Mouse (Mus musculus) ES-Bruce4 (cell line): ENCODE data around the gene Olfr905. TPM values are rescaled to one million over a fixed set of nuclear protein-coding genes. Genes with fewer than 3 reads are reported as not detected.

Source experiments
- H3K27ac ChIP-seq: 2 replicates; pipeline ENCODE4 v1.5.1; 2012; ENCODE audit warnings: low read length, inconsistent platforms; ENCODE audit not compliant: insufficient read depth
- H3K27me3 ChIP-seq: 2 replicates; pipeline ENCODE4 v1.6.1; 2012; ENCODE audit warnings: mild to moderate bottlenecking, low read length, inconsistent platforms; ENCODE audit not compliant: control insufficient read depth, poor library complexity, insufficient read depth, severe bottlenecking
- H3K36me3 ChIP-seq: 2 replicates; pipeline ENCODE4 v1.6.1; 2012; ENCODE audit warnings: inconsistent platforms, mild to moderate bottlenecking, low read length, moderate library complexity; ENCODE audit not compliant: control insufficient read depth, poor library complexity, insufficient read depth, severe bottlenecking
- H3K4me1 ChIP-seq: one replicate; pipeline ENCODE4 v1.8.1; 2011; ENCODE audit warnings: low read length; ENCODE audit not compliant: control insufficient read depth, insufficient read depth
- H3K4me3 ChIP-seq: 2 replicates; pipeline ENCODE4 v1.5.1; 2011; ENCODE audit warnings: low read depth, mild to moderate bottlenecking, low read length
- H3K9ac ChIP-seq: 2 replicates; pipeline ENCODE4 v1.6.1; 2012; ENCODE audit warnings: low read depth, mild to moderate bottlenecking, inconsistent platforms; ENCODE audit not compliant: poor library complexity, severe bottlenecking
- H3K9me3 ChIP-seq: replicated peaks from 2 replicates; pipeline ENCODE4 v1.6.1; 2012; ENCODE audit warnings: mild to moderate bottlenecking, low read length, inconsistent platforms; ENCODE audit not compliant: control insufficient read depth, poor library complexity, insufficient read depth, severe bottlenecking
- CTCF ChIP-seq: IDR thresholded peaks from one replicate; pipeline ENCODE4 v1.8.1; 2011; ENCODE audit warnings: low read depth, low read length
- EP300 ChIP-seq: IDR thresholded peaks from 2 replicates; pipeline ENCODE4 v1.6.1; 2011; ENCODE audit warnings: low read depth, low read length; ENCODE audit not compliant: insufficient read depth
- POLR2A ChIP-seq: IDR thresholded peaks from one replicate; pipeline ENCODE4 v1.8.1; 2011; ENCODE audit warnings: low read length; ENCODE audit not compliant: insufficient read depth
- polyA plus RNA-seq: library from polyadenylated mRNA; stranded (reverse); fragments of >200 nt; gene quantifications from 2 replicates; pipeline ENCODE4 v1.2.4, GENCODE M21; 2011; ENCODE audit warnings: low read depth; ENCODE audit not compliant: missing spikeins, insufficient read depth, insufficient read length

The Olfr905 gene
- polyA plus RNA-seq, 1 experiment, result 0.49 TPM

DNA sequence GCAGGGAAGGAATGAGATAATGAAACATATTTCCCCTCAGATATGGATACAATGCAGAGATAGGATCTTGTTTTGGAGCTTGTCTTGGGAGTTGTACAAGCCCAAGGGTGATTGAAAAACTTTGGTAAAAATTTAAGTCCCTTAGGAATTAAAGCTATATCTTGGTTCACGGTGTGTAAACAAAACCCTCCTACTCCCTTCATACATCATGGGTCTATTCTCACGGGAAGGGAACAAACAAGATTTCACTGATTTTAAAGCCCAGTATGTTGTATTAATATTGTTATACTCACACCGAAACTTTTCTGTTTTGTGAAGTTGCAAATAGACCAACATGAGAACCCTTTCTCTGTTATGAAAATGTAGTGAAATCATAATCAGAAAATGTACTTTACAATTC, 15.9 kb downstream of the Olfr905 start, which contains the start of gene Olfr906:
Gene Olfr906 (plus strand): TSS at position 301 of the 400 bp plus-strand sequence.
- no peak within 1 kb of the TSS for H3K27ac ChIP-seq
- H3K4me1 ChIP-seq, result no peaks in the 10 kb centered on the region
- H3K9ac ChIP-seq, result no peak within 1 kb of the TSS
- no peaks in the 10 kb centered on the region for H3K9me3 ChIP-seq
- H3K4me3 ChIP-seq, result no peak within 1 kb of the TSS
- no peaks in the 10 kb centered on the region for H3K27me3 ChIP-seq
- TF ChIP-seq EP300 (no peak), CTCF (no peak), POLR2A (no peak)
- H3K36me3 ChIP-seq, result no peaks in the 10 kb centered on the region

DNA sequence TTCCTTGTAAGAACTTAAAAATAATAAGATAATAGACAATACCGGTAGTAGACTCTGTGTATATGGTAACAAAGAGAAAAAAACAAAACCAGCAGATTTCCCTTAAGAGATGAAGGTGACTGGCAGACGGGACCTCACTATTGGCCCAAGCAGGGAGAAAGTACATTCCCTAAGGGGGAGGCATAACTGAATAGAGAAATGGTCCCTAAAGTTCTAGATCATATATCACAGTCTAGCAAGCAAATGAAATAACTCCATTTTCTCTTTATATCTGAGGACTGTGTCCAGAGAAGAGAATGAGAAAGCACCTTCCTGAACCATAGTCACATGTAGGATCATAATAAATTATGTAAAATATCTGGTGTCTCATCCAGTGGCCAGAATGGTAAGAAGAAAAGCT, 24.6 kb downstream of the Olfr905 start, which contains the start of gene Olfr907:
Gene Olfr907 (plus strand): TSS at position 301 of the 400 bp plus-strand sequence.
- no peaks in the 10 kb centered on the region for H3K27me3 ChIP-seq
- no peak within 1 kb of the TSS for H3K9ac ChIP-seq
- no peaks in the 10 kb centered on the region for H3K36me3 ChIP-seq
- H3K27ac ChIP-seq, result no peak within 1 kb of the TSS
- H3K4me3 ChIP-seq, result no peak within 1 kb of the TSS
- no peaks in the 10 kb centered on the region for H3K4me1 ChIP-seq
- no peaks in the 10 kb centered on the region for H3K9me3 ChIP-seq
- TF ChIP-seq CTCF, result no peak
- TF ChIP-seq EP300, result no peak
- no peak for TF ChIP-seq POLR2A

GRCm38 (mm10) chr9:38512353-38512752, 41.4 kb downstream of the Olfr905 start:
- TF ChIP-seq CTCF (no peak), EP300 (no peak), POLR2A (no peak)
- H3K4me3 ChIP-seq, result no peak overlapping the region
- H3K27me3 ChIP-seq, result no peaks in the 10 kb centered on the region
- H3K9ac ChIP-seq, result no peak overlapping the region
- H3K4me1 ChIP-seq, result no peaks in the 10 kb centered on the region
- H3K27ac ChIP-seq, result no peak overlapping the region
- H3K9me3 ChIP-seq, result no peaks in the 10 kb centered on the region
- no peaks in the 10 kb centered on the region for H3K36me3 ChIP-seq

DNA sequence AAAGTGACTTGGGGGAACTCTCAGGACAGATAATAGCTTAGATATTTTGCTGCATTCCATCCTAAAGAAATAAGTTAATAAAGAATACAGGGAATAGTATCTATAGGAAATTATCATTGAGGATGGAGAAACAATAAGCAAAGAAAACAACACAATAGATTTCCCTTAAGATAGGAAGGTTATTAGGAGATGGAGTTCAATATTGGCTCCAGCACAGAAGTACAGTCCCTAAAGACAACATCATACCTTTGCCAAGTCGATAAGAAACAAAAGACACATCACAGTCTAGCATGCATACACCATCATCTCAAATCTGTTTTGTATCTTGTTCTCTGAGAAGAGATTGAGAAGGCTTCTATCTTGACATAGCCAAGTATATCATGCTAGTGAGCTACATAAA, 50.4 kb downstream of the Olfr905 start, which contains the start of gene Olfr911-ps1:
Gene Olfr911-ps1 (plus strand): TSS at position 301 of the 400 bp plus-strand sequence.
- Histone ChIP-seq H3K4me3 (no peak within 1 kb of the TSS), H3K9ac (no peak within 1 kb of the TSS), H3K9me3 (no peaks in the 10 kb centered on the region), H3K27ac (no peak within 1 kb of the TSS), H3K27me3 (no peaks in the 10 kb centered on the region), H3K4me1 (no peaks in the 10 kb centered on the region), H3K36me3 (no peaks in the 10 kb centered on the region)
- TF ChIP-seq CTCF, result no peak
- no peak for TF ChIP-seq POLR2A
- TF ChIP-seq EP300, result no peak

Other genes with a start within 250 kb of the Olfr905 start
- gene Olfr143, start 218.3 kb upstream of the Olfr905 start, polyA plus RNA-seq, result not detected in 2 replicates
- not detected in 2 replicates for gene Olfr895, start 203.3 kb upstream of the Olfr905 start, polyA plus RNA-seq
- gene Olfr896-ps1, start 180.0 kb upstream of the Olfr905 start, polyA plus RNA-seq, result not detected in 2 replicates
- not detected in 2 replicates for gene Olfr25, start 142.0 kb upstream of the Olfr905 start, polyA plus RNA-seq
- 0.15 TPM in 1 of 2 replicates, not detected in the other for gene Olfr898, start 122.7 kb upstream of the Olfr905 start, polyA plus RNA-seq
- gene Olfr250, start 104.2 kb upstream of the Olfr905 start, polyA plus RNA-seq, result not detected in 2 replicates
- not detected in 2 replicates for gene Olfr251, start 94.0 kb upstream of the Olfr905 start, polyA plus RNA-seq
- gene Olfr147, start 69.4 kb upstream of the Olfr905 start, polyA plus RNA-seq, result not detected in 2 replicates
- not detected in 2 replicates for gene Olfr901, start 41.7 kb upstream of the Olfr905 start, polyA plus RNA-seq
- gene Olfr902, start 23.5 kb upstream of the Olfr905 start, polyA plus RNA-seq, result not detected in 2 replicates
- gene Olfr904, start 8.0 kb upstream of the Olfr905 start, polyA plus RNA-seq, result not detected in 2 replicates
- gene Olfr906, start 16.0 kb downstream of the Olfr905 start, polyA plus RNA-seq, result not detected in 2 replicates
- gene Olfr907, start 24.7 kb downstream of the Olfr905 start, polyA plus RNA-seq, result not detected in 2 replicates
- gene Olfr911-ps1, start 50.5 kb downstream of the Olfr905 start, polyA plus RNA-seq, result not detected in 2 replicates
- gene Olfr910, start 66.7 kb downstream of the Olfr905 start, polyA plus RNA-seq, result not detected in 2 replicates
- gene Olfr912, start 109.1 kb downstream of the Olfr905 start, polyA plus RNA-seq, result 0.13 and 0.21 TPM in 2 replicates
- gene Olfr913, start 121.7 kb downstream of the Olfr905 start, polyA plus RNA-seq, result not detected in 2 replicates
- gene Olfr914, start 134.0 kb downstream of the Olfr905 start, polyA plus RNA-seq, result not detected in 2 replicates
- gene Olfr916, start 188.8 kb downstream of the Olfr905 start, polyA plus RNA-seq, result not detected in 2 replicates
- not detected in 2 replicates for gene Olfr917, start 194.7 kb downstream of the Olfr905 start, polyA plus RNA-seq
- gene Olfr918, start 203.5 kb downstream of the Olfr905 start, polyA plus RNA-seq, result not detected in 2 replicates
- gene Olfr919, start 232.6 kb downstream of the Olfr905 start, polyA plus RNA-seq, result not detected in 2 replicates
- gene Vwa5a, start 247.2 kb downstream of the Olfr905 start, polyA plus RNA-seq, result 72.4 and 74.2 TPM in 2 replicates